Mouse (Mus musculus): ENCODE data around the gene Lrrfip2. TPM values are rescaled to one million over a fixed set of nuclear protein-coding genes. Genes with fewer than 3 reads are reported as not detected.
A peak's percentile ranks its signal among the peaks of the same experiment; 100 is the strongest.

The Lrrfip2 gene
- polyA plus RNA-seq, 1 experiment from 2014 or later = 39.6 TPM

GRCm38 (mm10) chr9:111123336-111123735 is 5.9 kb downstream of the Lrrfip2 start:
- Histone ChIP-seq H3K36me3 (ENCODE audit: insufficient read depth, low read length) (no peaks in the 10 kb centered on the region), H3K4me2 (ENCODE audit: low read length) (no peak overlapping the region), H3K9me3 (replicated peaks; ENCODE audit: low read length) (no peaks in the 10 kb centered on the region), H3K4me1 (replicated peaks; ENCODE audit: insufficient read depth, low read length) (no peaks in the 10 kb centered on the region; the same call in none of the 2 replicates), H3K27ac (no peak overlapping the region), H3K9ac (ENCODE audit: low read depth, low read length) (no peak overlapping the region), H3K4me3 (replicated peaks; ENCODE audit: low read depth, low read length) (no peak overlapping the region), H3K27me3 (ENCODE audit: insufficient read depth, low read length) (no peaks in the 10 kb centered on the region)
- no peak for TF ChIP-seq CTCF (IDR thresholded peaks at IDR 0.05; ENCODE audit: low read depth)
- ATAC-seq (replicated peaks; ENCODE audit: low FRiP score, low read depth) (no peak), DNase-seq (ENCODE audit: low spot score) (no peak)
- WGBS = 53% methylated on average over 2 of the region's 2 CpGs

- H3K4me2 ChIP-seq (ENCODE audit: low read length) = no peak overlapping the region
- H3K27ac ChIP-seq = no peak overlapping the region
- H3K9ac ChIP-seq (ENCODE audit: low read depth, low read length) = no peak overlapping the region
- WGBS = 85% methylated on average over 4 of the region's 4 CpGs
- no peaks in the 10 kb centered on the region for H3K36me3 ChIP-seq (ENCODE audit: insufficient read depth, low read length)
- ATAC-seq (replicated peaks; ENCODE audit: low FRiP score, low read depth) (no peak), DNase-seq (ENCODE audit: low spot score) (no peak)
- H3K4me1 ChIP-seq (replicated peaks; ENCODE audit: insufficient read depth, low read length) = no peaks in the 10 kb centered on the region; the same call in 1 of the 2 replicates
- no peaks in the 10 kb centered on the region for H3K27me3 ChIP-seq (ENCODE audit: insufficient read depth, low read length)
- no peak for TF ChIP-seq CTCF (IDR thresholded peaks at IDR 0.05; ENCODE audit: low read depth)
- H3K9me3 ChIP-seq (replicated peaks; ENCODE audit: low read length) = no peaks in the 10 kb centered on the region
- no peak overlapping the region for H3K4me3 ChIP-seq (replicated peaks; ENCODE audit: low read depth, low read length)
These were observed 7.0 kb downstream of the Lrrfip2 start for GRCm38 (mm10) chr9:111124440-111124839.

- Histone ChIP-seq H3K36me3 (ENCODE audit: insufficient read depth, low read length) (no peaks in the 10 kb centered on the region), H3K27ac (no peak overlapping the region), H3K4me1 (replicated peaks; ENCODE audit: insufficient read depth, low read length) (no peaks in the 10 kb centered on the region; the same call in 1 of the 2 replicates), H3K4me3 (replicated peaks; ENCODE audit: low read depth, low read length) (no peak overlapping the region), H3K4me2 (ENCODE audit: low read length) (no peak overlapping the region), H3K9ac (ENCODE audit: low read depth, low read length) (no peak overlapping the region), H3K27me3 (ENCODE audit: insufficient read depth, low read length) (no peaks in the 10 kb centered on the region), H3K9me3 (replicated peaks; ENCODE audit: low read length) (no peaks in the 10 kb centered on the region)
- 77% methylated on average over 4 of the region's 4 CpGs for whole genome bisulfite sequencing
- TF ChIP-seq CTCF (IDR thresholded peaks at IDR 0.05; ENCODE audit: low read depth) = no peak
- ATAC-seq (replicated peaks; ENCODE audit: low FRiP score, low read depth) (no peak), DNase-seq (ENCODE audit: low spot score) (no peak)
These were observed 9.3 kb downstream of the Lrrfip2 start for GRCm38 (mm10) chr9:111126735-111127134.

- 38% methylated on average over 4 of the region's 4 CpGs for WGBS
- H3K27me3 ChIP-seq (ENCODE audit: insufficient read depth, low read length) = no peaks in the 10 kb centered on the region
- no peak for TF ChIP-seq CTCF (IDR thresholded peaks at IDR 0.05; ENCODE audit: low read depth)
- no peak overlapping the region for H3K4me2 ChIP-seq (ENCODE audit: low read length)
- ATAC-seq (replicated peaks; ENCODE audit: low FRiP score, low read depth) (no peak), DNase-seq (ENCODE audit: low spot score) (peak; percentile 53)
- H3K9ac ChIP-seq (ENCODE audit: low read depth, low read length) = no peak overlapping the region
- H3K9me3 ChIP-seq (replicated peaks; ENCODE audit: low read length) = no peaks in the 10 kb centered on the region
- no peaks in the 10 kb centered on the region for H3K36me3 ChIP-seq (ENCODE audit: insufficient read depth, low read length)
- H3K4me1 ChIP-seq (replicated peaks; ENCODE audit: insufficient read depth, low read length) = no peaks in the 10 kb centered on the region; the same call in 1 of the 2 replicates
- no peak overlapping the region for H3K4me3 ChIP-seq (replicated peaks; ENCODE audit: low read depth, low read length)
- no peak overlapping the region for H3K27ac ChIP-seq
These were observed 10.4 kb downstream of the Lrrfip2 start for GRCm38 (mm10) chr9:111127749-111128148.

DNA sequence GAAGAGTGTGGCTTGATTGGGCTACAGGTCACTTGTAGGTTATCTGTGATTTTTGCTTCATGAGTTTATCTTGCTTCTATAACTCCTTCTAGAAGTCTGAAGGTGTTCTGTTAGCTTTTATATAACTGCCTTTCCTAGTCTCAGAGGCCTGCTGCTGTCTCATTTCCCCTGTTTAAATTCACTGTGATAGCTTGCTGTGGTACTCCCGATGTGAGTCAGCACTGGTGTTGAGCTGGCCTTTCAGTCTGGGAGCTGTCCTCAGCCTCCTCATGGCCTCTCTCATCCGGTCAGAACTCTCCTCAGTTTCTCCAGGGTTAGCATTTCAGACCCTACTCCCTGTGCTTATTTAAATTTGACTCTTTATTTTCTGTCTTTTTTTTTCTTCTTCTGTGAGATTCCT is 12.7 kb downstream of the Lrrfip2 start:
- DNase-seq (ENCODE audit: low spot score) (no peak), ATAC-seq (replicated peaks; ENCODE audit: low FRiP score, low read depth) (no peak)
- no peak overlapping the region for H3K27ac ChIP-seq
- H3K27me3 ChIP-seq (ENCODE audit: insufficient read depth, low read length) = no peaks in the 10 kb centered on the region
- no peak for TF ChIP-seq CTCF (IDR thresholded peaks at IDR 0.05; ENCODE audit: low read depth)
- no peak overlapping the region for H3K4me2 ChIP-seq (ENCODE audit: low read length)
- H3K36me3 ChIP-seq (ENCODE audit: insufficient read depth, low read length) = no peaks in the 10 kb centered on the region
- WGBS = 66% methylated on average over 2 of the region's 2 CpGs
- H3K4me1 ChIP-seq (replicated peaks; ENCODE audit: insufficient read depth, low read length) = no peaks in the 10 kb centered on the region
- H3K4me3 ChIP-seq (replicated peaks; ENCODE audit: low read depth, low read length) = no peak overlapping the region
- no peak overlapping the region for H3K9ac ChIP-seq (ENCODE audit: low read depth, low read length)
- H3K9me3 ChIP-seq (replicated peaks; ENCODE audit: low read length) = no peaks in the 10 kb centered on the region

- DNase-seq (ENCODE audit: low spot score) = no peak
- no peak overlapping the region for H3K27ac ChIP-seq
- ATAC-seq (replicated peaks; ENCODE audit: low FRiP score, low read depth) = no peak
- H3K27me3 ChIP-seq (ENCODE audit: insufficient read depth, low read length) = no peaks in the 10 kb centered on the region
- TF ChIP-seq CTCF (IDR thresholded peaks at IDR 0.05; ENCODE audit: low read depth) = no peak
- H3K4me3 ChIP-seq (replicated peaks; ENCODE audit: low read depth, low read length) = no peak overlapping the region
- no peak overlapping the region for H3K9ac ChIP-seq (ENCODE audit: low read depth, low read length)
- no peak overlapping the region for H3K4me2 ChIP-seq (ENCODE audit: low read length)
- 94% methylated on average over 9 of the region's 9 CpGs for WGBS
- H3K4me1 ChIP-seq (replicated peaks; ENCODE audit: insufficient read depth, low read length) = no peaks in the 10 kb centered on the region
- H3K9me3 ChIP-seq (replicated peaks; ENCODE audit: low read length) = no peaks in the 10 kb centered on the region
- H3K36me3 ChIP-seq (ENCODE audit: insufficient read depth, low read length) = no peaks in the 10 kb centered on the region
These were observed 20.8 kb downstream of the Lrrfip2 start for GRCm38 (mm10) chr9:111138161-111138560.

GRCm38 (mm10) chr9:111142721-111143120 is 25.3 kb downstream of the Lrrfip2 start:
- Histone ChIP-seq H3K36me3 (ENCODE audit: insufficient read depth, low read length) (no peaks in the 10 kb centered on the region), H3K27me3 (ENCODE audit: insufficient read depth, low read length) (no peaks in the 10 kb centered on the region), H3K4me3 (replicated peaks; ENCODE audit: low read depth, low read length) (no peak overlapping the region), H3K4me1 (replicated peaks; ENCODE audit: insufficient read depth, low read length) (peaks cover 8% of the 10 kb centered on the region; the same call in 1 of the 2 replicates), H3K9ac (ENCODE audit: low read depth, low read length) (no peak overlapping the region), H3K9me3 (replicated peaks; ENCODE audit: low read length) (no peaks in the 10 kb centered on the region), H3K4me2 (ENCODE audit: low read length) (no peak overlapping the region), H3K27ac (no peak overlapping the region)
- 91% methylated on average over 6 of the region's 6 CpGs for WGBS
- no peak for TF ChIP-seq CTCF (IDR thresholded peaks at IDR 0.05; ENCODE audit: low read depth)
- DNase-seq (ENCODE audit: low spot score) = no peak
- no peak for ATAC-seq (replicated peaks; ENCODE audit: low FRiP score, low read depth)
